Mouse (Mus musculus) macrophage (primary cell): ENCODE data around the gene Shc3. TPM values are rescaled to one million over a fixed set of nuclear protein-coding genes. Genes with fewer than 3 reads are reported as not detected.

Experiments used
- H3K27ac ChIP-seq: fragments of 350-480 bp; formaldehyde crosslinking; 2 replicates; pipeline ENCODE4 v1.9.0; 2021
- H3K36me3 ChIP-seq: fragments of 350-480 bp; formaldehyde crosslinking; 2 replicates; pipeline ENCODE4 v1.9.0; 2021; ENCODE audit errors: inconsistent target
- H3K4me3 ChIP-seq: fragments of 350-480 bp; formaldehyde crosslinking; 2 replicates; pipeline ENCODE4 v1.9.0; 2021; ENCODE audit errors: inconsistent target
- H3K79me2 ChIP-seq: fragments of 350-480 bp; formaldehyde crosslinking; 2 replicates; pipeline ENCODE4 v1.9.0; 2021; ENCODE audit errors: inconsistent target
- WGBS: methylation state at CpG from one replicate; pipeline ENCODE4 v1.1.7; 2026; ENCODE audit warnings: inconsistent platforms; ENCODE audit not compliant: missing documents; 5-methylcytosine and 5-hydroxymethylcytosine counted together
- polyA plus RNA-seq: library from polyadenylated mRNA; stranded (reverse); fragments of 250-400 nt; gene quantifications from 3 replicates; pipeline ENCODE4 v1.2.4, GENCODE M21; 2018; ENCODE audit warnings: inconsistent platforms

The Shc3 gene
- polyA plus RNA-seq, 1 experiment from 2014 or later = not detected

GRCm38 (mm10) chr13:51407541-51408217 lies 161.5 kb downstream of the Shc3 start:
- Histone ChIP-seq H3K27ac (no peak overlapping the region), H3K36me3 (no peaks in the 10 kb centered on the region), H3K4me3 (no peak overlapping the region), H3K79me2 (no peaks in the 10 kb centered on the region)
- 52% methylated on average over 13 of the region's 13 CpGs for WGBS

GRCm38 (mm10) chr13:51405731-51406320 lies 163.4 kb downstream of the Shc3 start:
- Histone ChIP-seq H3K79me2 (no peaks in the 10 kb centered on the region), H3K36me3 (no peaks in the 10 kb centered on the region), H3K27ac (no peak overlapping the region), H3K4me3 (no peak overlapping the region)
- WGBS = 58% methylated on average over 13 of the region's 13 CpGs

GRCm38 (mm10) chr13:51404566-51404965 lies 164.7 kb downstream of the Shc3 start:
- WGBS = 13% methylated on average over 4 of the region's 4 CpGs
- peak overlapping the region; percentile 10 for H3K27ac ChIP-seq
- H3K36me3 ChIP-seq = no peaks in the 10 kb centered on the region
- no peaks in the 10 kb centered on the region for H3K79me2 ChIP-seq
- H3K4me3 ChIP-seq = no peak overlapping the region

- no peaks in the 10 kb centered on the region for H3K36me3 ChIP-seq
- WGBS = under 1% methylated on average over 16 of the region's 20 CpGs
- peak overlapping the region; percentile 15 for H3K4me3 ChIP-seq
- no peaks in the 10 kb centered on the region for H3K79me2 ChIP-seq
- peak overlapping the region; percentile 88 for H3K27ac ChIP-seq
Measured at GRCm38 (mm10) chr13:51400736-51401501, 168.3 kb downstream of the Shc3 start.

GRCm38 (mm10) chr13:51400186-51400719 lies 169.0 kb downstream of the Shc3 start:
- Histone ChIP-seq H3K36me3 (no peaks in the 10 kb centered on the region), H3K4me3 (peak overlapping the region; percentile 15; the same call in 1 of the 2 replicates), H3K79me2 (no peaks in the 10 kb centered on the region), H3K27ac (peak overlapping the region; percentile 88)
- 21% methylated on average over 14 of the region's 14 CpGs for WGBS

GRCm38 (mm10) chr13:51399562-51399961 lies 169.7 kb downstream of the Shc3 start:
- Histone ChIP-seq H3K79me2 (no peaks in the 10 kb centered on the region), H3K27ac (no peak overlapping the region)
- 89% methylated on average over 3 of the region's 3 CpGs for WGBS

GRCm38 (mm10) chr13:51397861-51398260 lies 171.4 kb downstream of the Shc3 start:
- Histone ChIP-seq H3K79me2 (no peaks in the 10 kb centered on the region), H3K27ac (peak overlapping the region; percentile 19; the same call in 1 of the 2 replicates), H3K4me3 (no peak overlapping the region), H3K36me3 (no peaks in the 10 kb centered on the region)
- 46% methylated on average over 6 of the region's 6 CpGs for WGBS

More at GRCm38 (mm10) chr13:51399562-51399961, 169.7 kb downstream of the Shc3 start:
- Histone ChIP-seq H3K36me3 (no peaks in the 10 kb centered on the region), H3K4me3 (no peak overlapping the region)

- no CpG with 5 or more reads among the region's 1 CpGs for WGBS
- Histone ChIP-seq H3K79me2 (no peaks in the 10 kb centered on the region), H3K27ac (no peak overlapping the region), H3K36me3 (no peaks in the 10 kb centered on the region), H3K4me3 (no peak overlapping the region)
Measured at GRCm38 (mm10) chr13:51392256-51392655, 177.0 kb downstream of the Shc3 start.

- H3K4me3 ChIP-seq = no peak overlapping the region
Measured at GRCm38 (mm10) chr13:51391359-51391916, 177.8 kb downstream of the Shc3 start.

GRCm38 (mm10) chr13:51390398-51390797 lies 178.8 kb downstream of the Shc3 start:
- WGBS = 93% methylated on average over 4 of the region's 4 CpGs

More at GRCm38 (mm10) chr13:51391359-51391916, 177.8 kb downstream of the Shc3 start:
- WGBS = 83% methylated on average over 6 of the region's 6 CpGs
- no peaks in the 10 kb centered on the region for H3K36me3 ChIP-seq
- no peaks in the 10 kb centered on the region for H3K79me2 ChIP-seq
- no peak overlapping the region for H3K27ac ChIP-seq

GRCm38 (mm10) chr13:51387908-51388307 lies 181.3 kb downstream of the Shc3 start:
- no peak overlapping the region for H3K4me3 ChIP-seq
- H3K27ac ChIP-seq = no peak overlapping the region
- WGBS = 31% methylated on average over 4 of the region's 4 CpGs
- H3K36me3 ChIP-seq = no peaks in the 10 kb centered on the region
- H3K79me2 ChIP-seq = no peaks in the 10 kb centered on the region

More at GRCm38 (mm10) chr13:51390398-51390797, 178.8 kb downstream of the Shc3 start:
- no peaks in the 10 kb centered on the region for H3K36me3 ChIP-seq
- H3K27ac ChIP-seq = no peak overlapping the region
- H3K79me2 ChIP-seq = no peaks in the 10 kb centered on the region
- H3K4me3 ChIP-seq = no peak overlapping the region

GRCm38 (mm10) chr13:51384899-51385298 lies 184.3 kb downstream of the Shc3 start:
- H3K27ac ChIP-seq = no peak overlapping the region
- H3K79me2 ChIP-seq = no peaks in the 10 kb centered on the region
- H3K36me3 ChIP-seq = no peaks in the 10 kb centered on the region
- 100% methylated on average over 2 of the region's 2 CpGs for WGBS
- H3K4me3 ChIP-seq = no peak overlapping the region

GRCm38 (mm10) chr13:51381498-51381897 lies 187.7 kb downstream of the Shc3 start:
- H3K79me2 ChIP-seq = no peaks in the 10 kb centered on the region
- no peaks in the 10 kb centered on the region for H3K36me3 ChIP-seq
- no peak overlapping the region for H3K27ac ChIP-seq
- 52% methylated on average over 6 of the region's 6 CpGs for WGBS
- H3K4me3 ChIP-seq = no peak overlapping the region
